Mouse (Mus musculus) thymus, adult 2 months (tissue): ENCODE data around the gene Mettl17.
"Not testable (repeated sequence)": the region's sequence is repeated elsewhere in the genome, so short reads cannot be mapped to it uniquely, and the experiment has no call there.

ENCODE experiments used
- CTCF ChIP-seq: fragments of 200-500 bp; IDR thresholded peaks from 2 replicates; pipeline ENCODE4 v1.5.1; 2012; ENCODE audit warnings: mild to moderate bottlenecking, control low read depth, low read length, moderate library complexity, borderline replicate concordance; ENCODE audit not compliant: control insufficient read depth, poor library complexity, insufficient read depth; ENCODE audit errors: extremely low read depth
- POLR2A ChIP-seq: fragments of 200-500 bp; IDR thresholded peaks from 2 replicates; pipeline ENCODE4 v1.6.1; 2012; ENCODE audit warnings: mild to moderate bottlenecking, low read length, control low read depth, moderate library complexity; ENCODE audit not compliant: control insufficient read depth, poor library complexity, insufficient read depth; ENCODE audit errors: extremely low read depth

DNA sequence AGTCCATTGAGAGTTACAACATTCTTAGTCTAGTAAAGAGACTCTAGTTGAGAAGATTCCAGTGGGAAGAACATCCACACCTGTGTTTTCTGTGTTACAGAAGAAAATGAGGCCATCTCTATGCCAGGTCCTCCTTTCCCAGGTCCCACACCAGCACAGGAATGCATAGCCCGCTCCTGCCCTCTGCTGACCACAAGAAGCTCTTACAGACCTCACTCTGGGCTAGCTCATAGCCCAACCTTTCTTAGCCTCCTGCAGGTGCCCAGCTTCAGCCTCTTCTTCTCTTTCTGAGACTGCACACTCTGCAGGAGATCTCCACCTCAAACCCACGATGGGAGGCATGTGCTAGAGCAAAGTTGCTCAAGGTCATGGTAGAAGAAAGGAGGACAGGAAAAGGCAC lies 46.2 kb upstream of the Mettl17 start:
- TF ChIP-seq CTCF, POLR2A: not testable (repeated sequence)
